Mouse (Mus musculus): ENCODE results near the gene Ttc1.
A peak's percentile ranks its signal among the peaks of the same experiment; 100 is the strongest.

Gene Ttc1

GRCm38 (mm10) chr11:43703552-43703951 is 44.3 kb downstream of the Ttc1 start:
- no peak for DNase-seq (ENCODE audit: low spot score in 2 of 2)

GRCm38 (mm10) chr11:43700291-43700690 is 47.5 kb downstream of the Ttc1 start:
- DNase-seq (ENCODE audit: low spot score in 2 of 2) = no peak

- DNase-seq (ENCODE audit: low spot score in 2 of 2) = no peak
Observed at GRCm38 (mm10) chr11:43698621-43699020, 49.2 kb downstream of the Ttc1 start.

- no peak for DNase-seq (ENCODE audit: low spot score in 2 of 2)
Observed at GRCm38 (mm10) chr11:43696623-43697022, 51.2 kb downstream of the Ttc1 start.

GRCm38 (mm10) chr11:43688850-43689249 is 59.0 kb downstream of the Ttc1 start:
- no peak for DNase-seq (ENCODE audit: low spot score in 2 of 2)

GRCm38 (mm10) chr11:43682415-43683217 is 65.2 kb downstream of the Ttc1 start:
- peak; percentile 60 to 65 for DNase-seq (ENCODE audit: low spot score in 2 of 2)

- peak; percentile 98 to 99 for DNase-seq (ENCODE audit: low spot score in 2 of 2)
Observed at GRCm38 (mm10) chr11:43681472-43682414, 66.1 kb downstream of the Ttc1 start, which contains the start of gene Pwwp2a. TSS of gene Pwwp2a (plus strand) at chr11:43681998.
